Mouse (Mus musculus): ENCODE data around the gene 9830107B12Rik. TPM values are rescaled to one million over a fixed set of nuclear protein-coding genes. Genes with fewer than 3 reads are reported as not detected.

The 9830107B12Rik gene
- total RNA-seq, 1 experiment from 2014 or later = 8.9 TPM

- no peak for ATAC-seq (replicated peaks; ENCODE audit: insufficient number of reproducible peaks, low FRiP score, low TSS enrichment, poor library complexity, severe bottlenecking)
Observed at GRCm38 (mm10) chr17:48096321-48096720, 49.7 kb downstream of the 9830107B12Rik start.

- ATAC-seq (replicated peaks; ENCODE audit: insufficient number of reproducible peaks, low FRiP score, low TSS enrichment, poor library complexity, severe bottlenecking) = no peak
Observed at GRCm38 (mm10) chr17:48095718-48096121, 50.3 kb downstream of the 9830107B12Rik start.

- no peak for ATAC-seq (replicated peaks; ENCODE audit: insufficient number of reproducible peaks, low FRiP score, low TSS enrichment, poor library complexity, severe bottlenecking)
Observed at GRCm38 (mm10) chr17:48094820-48095680, 51.0 kb downstream of the 9830107B12Rik start.

GRCm38 (mm10) chr17:48093286-48093817, 52.7 kb downstream of the 9830107B12Rik start:
- ATAC-seq (replicated peaks; ENCODE audit: insufficient number of reproducible peaks, low FRiP score, low TSS enrichment, poor library complexity, severe bottlenecking) = no peak

GRCm38 (mm10) chr17:48090305-48090704, 55.8 kb downstream of the 9830107B12Rik start:
- ATAC-seq (replicated peaks; ENCODE audit: insufficient number of reproducible peaks, low FRiP score, low TSS enrichment, poor library complexity, severe bottlenecking) = no peak

GRCm38 (mm10) chr17:48089446-48089845, 56.6 kb downstream of the 9830107B12Rik start:
- ATAC-seq (replicated peaks; ENCODE audit: insufficient number of reproducible peaks, low FRiP score, low TSS enrichment, poor library complexity, severe bottlenecking) = no peak

- no peak for ATAC-seq (replicated peaks; ENCODE audit: insufficient number of reproducible peaks, low FRiP score, low TSS enrichment, poor library complexity, severe bottlenecking)
Observed at GRCm38 (mm10) chr17:48089019-48089418, 57.0 kb downstream of the 9830107B12Rik start, which contains the start of gene 1700067P10Rik. 1700067P10Rik (plus strand) TSS chr17:48089319.

- no peak for ATAC-seq (replicated peaks; ENCODE audit: insufficient number of reproducible peaks, low FRiP score, low TSS enrichment, poor library complexity, severe bottlenecking)
Observed at GRCm38 (mm10) chr17:48080626-48081025, 65.4 kb downstream of the 9830107B12Rik start.

Other genes starting within 250 kb of the 9830107B12Rik start
- gene Foxp4, start 221.6 kb downstream of the 9830107B12Rik start, total RNA-seq (2017) = 3.1 to 10.1 TPM (median 9.1 TPM) in 3 replicates
- not detected in 3 replicates for gene 1700122O11Rik, start 108.0 kb downstream of the 9830107B12Rik start, total RNA-seq (2017)
- not detected in 3 replicates for gene 1700067P10Rik, start 56.9 kb downstream of the 9830107B12Rik start, total RNA-seq (2017)
- 13.9 to 32.4 TPM (median 28.1 TPM) in 3 replicates for gene A530064D06Rik, start 21.0 kb upstream of the 9830107B12Rik start, total RNA-seq (2017)
- gene Trem1, start 86.5 kb upstream of the 9830107B12Rik start, total RNA-seq (2017) = 75.7 to 167 TPM (median 150 TPM) in 3 replicates
- gene Trem3, start 101.5 kb upstream of the 9830107B12Rik start, total RNA-seq (2017) = 69.2 to 181 TPM (median 173 TPM) in 3 replicates
- gene Treml4, start 118.0 kb upstream of the 9830107B12Rik start, total RNA-seq (2017) = 540 to 868 TPM (median 810 TPM) in 3 replicates
- 21.6 to 25.3 TPM (median 23.0 TPM) in 3 replicates for gene Treml2, start 153.2 kb upstream of the 9830107B12Rik start, total RNA-seq (2017)
- 19.1 to 30.4 TPM (median 20.9 TPM) in 3 replicates for gene B430306N03Rik, start 169.9 kb upstream of the 9830107B12Rik start, total RNA-seq (2017)
- gene Trem2, start 200.1 kb upstream of the 9830107B12Rik start, total RNA-seq (2017) = 2.4 to 11.1 TPM (median 5.7 TPM) in 3 replicates
- gene Treml1, start 213.6 kb upstream of the 9830107B12Rik start, total RNA-seq (2017) = 3.4 to 26.7 TPM in 2 of 3 replicates, not detected in the other

Measured in monocyte, adult 5-6 weeks (primary cell).